Mouse (Mus musculus) forebrain, embryonic 15.5 days (tissue): ENCODE results near the gene Arl4d. TPM values are rescaled to one million over a fixed set of nuclear protein-coding genes. Genes with fewer than 3 reads are reported as not detected.
"Not testable (repeated sequence)": the region's sequence is repeated elsewhere in the genome, so short reads cannot be mapped to it uniquely, and the experiment has no call there.

Experiments used
- ATAC-seq: fragments of 200-750 bp; cut with Nextera tagmentation; replicated peaks from 2 replicates; pipeline ENCODE4 v1.8.0; 2017; ENCODE audit warnings: mild to moderate bottlenecking, moderate TSS enrichment, moderate library complexity
- H3K27ac ChIP-seq: fragments of 300-500 bp; sonication (generic); replicated peaks from 2 replicates; pipeline ENCODE4 v1.5.1; 2015; ENCODE audit warnings: mild to moderate bottlenecking, inconsistent platforms
- H3K27me3 ChIP-seq: fragments of 300-500 bp; sonication (generic); 2 replicates; pipeline ENCODE4 v1.6.1; 2015; ENCODE audit warnings: inconsistent platforms
- H3K36me3 ChIP-seq: fragments of 300-500 bp; sonication (generic); 2 replicates; pipeline ENCODE4 v1.6.1; 2015; ENCODE audit warnings: mild to moderate bottlenecking, inconsistent platforms
- H3K4me1 ChIP-seq: fragments of 300-500 bp; sonication (generic); 2 replicates; pipeline ENCODE4 v1.6.1; 2015; ENCODE audit warnings: inconsistent platforms
- H3K4me2 ChIP-seq: fragments of 300-500 bp; sonication (generic); replicated peaks from 2 replicates; pipeline ENCODE4 v1.6.1; 2015; ENCODE audit warnings: mild to moderate bottlenecking, inconsistent platforms
- H3K4me3 ChIP-seq: fragments of 300-500 bp; sonication (generic); 2 replicates; pipeline ENCODE4 v1.5.1; 2015; ENCODE audit warnings: mild to moderate bottlenecking, inconsistent platforms
- H3K9ac ChIP-seq: fragments of 300-500 bp; sonication (generic); replicated peaks from 2 replicates; pipeline ENCODE4 v1.6.1; 2015; ENCODE audit warnings: mild to moderate bottlenecking, inconsistent platforms
- H3K9me3 ChIP-seq: fragments of 300-500 bp; sonication (generic); 2 replicates; pipeline ENCODE4 v1.6.1; 2016; ENCODE audit warnings: inconsistent platforms
- WGBS: fragments of 180-500 bp; shearing (Covaris S2); methylation state at CpG from one replicate; pipeline ENCODE4 v1.1.7; 2015; ENCODE audit warnings: mixed read lengths; 5-methylcytosine and 5-hydroxymethylcytosine counted together
- polyA plus RNA-seq: library from polyadenylated mRNA; unstranded; fragments of >200 nt; fragmentation: Nextera tagmentation; extraction: Ambion mirVana; gene quantifications from 2 replicates; pipeline ENCODE4 v1.2.1, GENCODE M21; 2015

Arl4d gene
- polyA plus RNA-seq, 1 experiment from 2014 or later, result 45.8 TPM

DNA sequence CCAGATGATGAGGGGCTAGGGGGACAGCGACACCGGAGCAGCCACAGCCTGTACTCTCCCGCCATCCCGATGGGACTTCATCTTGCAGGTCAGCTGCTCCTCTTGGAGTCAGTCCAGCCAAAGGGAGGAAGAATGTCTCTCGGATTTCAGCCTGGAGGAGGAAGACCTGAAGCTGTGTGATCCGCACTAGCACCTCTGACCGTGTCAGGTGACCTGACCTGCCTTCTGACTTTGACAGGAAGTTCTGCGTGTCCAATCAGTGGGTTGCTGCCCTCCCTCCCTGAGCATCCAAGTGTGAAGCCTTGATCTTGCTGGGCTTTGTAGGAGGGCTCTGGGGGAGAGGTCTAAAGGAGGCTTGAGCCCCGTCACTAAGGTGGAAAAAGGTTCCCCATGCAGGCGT, 29.7 kb upstream of the Arl4d start:
- Histone ChIP-seq H3K9me3 (no peaks in the 10 kb centered on the region), H3K36me3 (no peaks in the 10 kb centered on the region), H3K27ac (no peak overlapping the region), H3K4me3 (no peak overlapping the region), H3K9ac (no peak overlapping the region), H3K27me3 (no peaks in the 10 kb centered on the region), H3K4me2 (no peak overlapping the region), H3K4me1 (no peaks in the 10 kb centered on the region)
- ATAC-seq, result no peak
- WGBS, result 86% methylated on average over 10 of the region's 10 CpGs

DNA sequence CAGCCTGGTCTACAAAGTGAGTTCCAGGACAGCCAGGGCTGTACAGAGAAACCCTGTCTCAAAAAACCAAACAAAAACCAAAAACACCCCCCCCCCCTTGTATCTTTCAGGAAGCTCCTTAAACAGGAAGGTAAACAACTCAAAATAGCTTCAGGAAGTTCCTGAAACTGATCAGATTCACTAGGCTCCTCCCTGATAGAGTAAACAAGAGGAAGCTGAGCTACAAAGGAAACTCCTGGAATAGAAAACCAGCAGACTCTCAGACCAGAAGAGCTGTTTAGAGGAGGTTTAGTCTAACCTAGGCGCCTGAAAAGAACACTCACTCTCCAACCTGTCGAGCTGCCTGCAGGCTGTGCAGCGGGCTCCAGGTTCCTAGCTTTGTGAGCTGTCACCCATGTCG, 25.6 kb upstream of the Arl4d start:
- no peak overlapping the region for H3K9ac ChIP-seq
- no peaks in the 10 kb centered on the region for H3K36me3 ChIP-seq
- no peak overlapping the region for H3K4me3 ChIP-seq
- H3K4me2 ChIP-seq, result no peak overlapping the region
- no peaks in the 10 kb centered on the region for H3K9me3 ChIP-seq
- no peak overlapping the region for H3K27ac ChIP-seq
- no peak for ATAC-seq
- no peaks in the 10 kb centered on the region for H3K27me3 ChIP-seq
- 92% methylated on average over 4 of the region's 4 CpGs for WGBS
- peaks cover 15% of the 10 kb centered on the region; the same call in 1 of the 2 replicates for H3K4me1 ChIP-seq

GRCm38 (mm10) chr11:101640857-101641709, 24.3 kb upstream of the Arl4d start:
- not testable (repeated sequence) for H3K27me3 ChIP-seq, H3K9me3 ChIP-seq, H3K36me3 ChIP-seq
- H3K4me3 ChIP-seq, result peak overlapping the region; percentile 41
- 4% methylated on average over 53 of the region's 53 CpGs for WGBS
- peak overlapping the region; percentile 89 for H3K27ac ChIP-seq
- peak overlapping the region; percentile 47 for H3K4me2 ChIP-seq
- peaks cover 15% of the 10 kb centered on the region; the same call in 1 of the 2 replicates for H3K4me1 ChIP-seq
- peak; percentile 76 for ATAC-seq
- peak overlapping the region; percentile 58 for H3K9ac ChIP-seq

DNA sequence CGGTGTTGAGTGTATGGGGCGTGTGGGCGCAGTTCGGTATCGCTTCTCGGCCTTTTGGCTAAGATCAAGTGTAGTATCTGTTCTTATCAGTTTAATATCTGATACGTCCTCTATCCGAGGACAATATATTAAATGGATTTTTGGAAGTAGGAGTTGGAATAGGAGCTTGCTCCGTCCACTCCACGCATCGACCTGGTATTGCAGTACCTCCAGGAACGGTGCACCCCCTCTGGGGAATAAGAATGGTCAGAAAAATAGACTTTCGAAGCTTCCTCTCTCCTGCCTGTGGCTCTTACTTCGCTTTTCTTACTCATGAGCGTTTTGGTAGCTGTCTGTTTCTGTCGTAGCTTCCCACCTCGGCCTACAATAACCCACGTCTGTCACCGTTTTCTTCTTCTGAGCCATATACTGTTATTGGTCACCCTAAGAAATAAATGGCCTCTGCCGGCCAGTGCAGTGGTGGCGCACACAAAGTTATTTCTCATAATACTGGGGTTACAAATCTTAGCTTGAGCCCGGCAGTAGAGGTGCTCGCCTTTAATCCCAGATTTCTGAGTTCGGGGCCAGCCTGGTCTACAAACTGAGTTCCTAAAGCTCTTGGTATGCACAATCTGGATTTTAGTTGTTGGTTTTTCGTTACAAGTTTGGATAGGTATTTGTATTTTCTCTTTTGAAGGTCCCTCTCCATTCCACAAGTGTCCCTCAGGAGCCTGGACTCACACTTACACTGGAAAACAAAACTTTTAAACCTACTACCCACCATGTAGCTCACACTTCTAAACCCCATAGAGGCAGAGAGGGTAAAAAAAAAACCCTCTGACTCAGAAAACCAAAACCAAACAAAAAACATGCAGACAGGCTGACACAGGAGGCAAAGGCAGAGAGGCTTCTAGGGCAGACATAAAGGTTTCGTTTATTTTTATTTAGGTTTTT, 23.4 kb upstream of the Arl4d start:
- peak; percentile 81 for ATAC-seq
- H3K36me3 ChIP-seq, H3K27me3 ChIP-seq, H3K9me3 ChIP-seq: not testable (repeated sequence)
- Histone ChIP-seq H3K27ac (peak overlapping the region; percentile 89), H3K4me3 (peak overlapping the region; percentile 41; the same call in 1 of the 2 replicates), H3K4me2 (peak overlapping the region; percentile 47), H3K9ac (peak overlapping the region; percentile 58), H3K4me1 (peaks cover 18% of the 10 kb centered on the region)
- WGBS, result 7% methylated on average over 13 of the region's 26 CpGs

DNA sequence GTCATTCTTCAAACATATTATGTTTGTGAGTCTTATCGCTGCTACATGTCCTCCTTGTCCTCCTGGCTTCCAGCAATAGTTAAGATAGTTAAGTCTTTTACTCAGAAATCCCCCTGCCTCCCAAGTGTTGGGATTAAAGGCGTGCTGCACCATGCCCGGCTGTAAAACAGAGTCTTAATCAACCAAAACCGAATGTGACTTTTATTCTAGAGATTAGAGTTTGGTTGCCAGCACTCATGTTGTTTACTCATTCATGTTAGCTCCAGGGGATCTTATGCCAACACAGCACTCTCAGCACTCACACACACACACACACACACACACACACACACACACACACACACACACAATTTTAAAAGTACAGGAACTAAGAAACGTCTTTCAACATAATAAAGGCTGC, 22.4 kb upstream of the Arl4d start:
- WGBS, result 40% methylated on average over 5 of the region's 5 CpGs
- ATAC-seq, result no peak
- Histone ChIP-seq H3K4me1 (peaks cover 18% of the 10 kb centered on the region), H3K4me2 (no peak overlapping the region), H3K36me3 (no peaks in the 10 kb centered on the region), H3K27ac (0 out of 2 replicates have a peak overlapping the region, but pooled peaks have one; percentile 4), H3K27me3 (no peaks in the 10 kb centered on the region), H3K9ac (no peak overlapping the region), H3K9me3 (no peaks in the 10 kb centered on the region), H3K4me3 (no peak overlapping the region)

DNA sequence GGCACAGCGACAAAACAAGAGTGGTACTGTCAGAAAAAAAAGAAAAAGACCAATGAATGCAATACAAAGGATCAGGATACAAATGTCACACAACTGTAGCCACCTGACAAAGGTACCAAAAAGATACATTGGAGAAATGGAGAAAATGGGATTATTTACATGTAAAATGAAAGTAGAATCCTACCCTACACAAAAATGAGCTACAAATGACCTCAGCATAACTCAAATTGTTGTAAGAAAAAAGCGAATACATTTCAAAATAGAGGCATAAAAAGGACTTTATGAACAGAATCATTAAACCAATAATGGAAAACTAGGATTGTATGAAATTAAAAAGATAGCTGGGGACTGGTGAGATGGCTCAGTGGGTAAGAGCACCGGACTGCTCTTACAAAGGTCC, 20.8 kb upstream of the Arl4d start:
- Histone ChIP-seq H3K4me2 (no peak overlapping the region), H3K27me3 (no peaks in the 10 kb centered on the region), H3K9me3 (no peaks in the 10 kb centered on the region), H3K9ac (no peak overlapping the region), H3K4me3 (no peak overlapping the region), H3K4me1 (peaks cover 18% of the 10 kb centered on the region), H3K36me3 (no peaks in the 10 kb centered on the region), H3K27ac (peak overlapping the region; percentile 80)
- WGBS, result 58% methylated on average over 3 of the region's 3 CpGs
- no peak for ATAC-seq

- H3K9me3 ChIP-seq, H3K4me3 ChIP-seq: not testable (repeated sequence)
Measured at GRCm38 (mm10) chr11:101645043-101645410, 20.3 kb upstream of the Arl4d start.

DNA sequence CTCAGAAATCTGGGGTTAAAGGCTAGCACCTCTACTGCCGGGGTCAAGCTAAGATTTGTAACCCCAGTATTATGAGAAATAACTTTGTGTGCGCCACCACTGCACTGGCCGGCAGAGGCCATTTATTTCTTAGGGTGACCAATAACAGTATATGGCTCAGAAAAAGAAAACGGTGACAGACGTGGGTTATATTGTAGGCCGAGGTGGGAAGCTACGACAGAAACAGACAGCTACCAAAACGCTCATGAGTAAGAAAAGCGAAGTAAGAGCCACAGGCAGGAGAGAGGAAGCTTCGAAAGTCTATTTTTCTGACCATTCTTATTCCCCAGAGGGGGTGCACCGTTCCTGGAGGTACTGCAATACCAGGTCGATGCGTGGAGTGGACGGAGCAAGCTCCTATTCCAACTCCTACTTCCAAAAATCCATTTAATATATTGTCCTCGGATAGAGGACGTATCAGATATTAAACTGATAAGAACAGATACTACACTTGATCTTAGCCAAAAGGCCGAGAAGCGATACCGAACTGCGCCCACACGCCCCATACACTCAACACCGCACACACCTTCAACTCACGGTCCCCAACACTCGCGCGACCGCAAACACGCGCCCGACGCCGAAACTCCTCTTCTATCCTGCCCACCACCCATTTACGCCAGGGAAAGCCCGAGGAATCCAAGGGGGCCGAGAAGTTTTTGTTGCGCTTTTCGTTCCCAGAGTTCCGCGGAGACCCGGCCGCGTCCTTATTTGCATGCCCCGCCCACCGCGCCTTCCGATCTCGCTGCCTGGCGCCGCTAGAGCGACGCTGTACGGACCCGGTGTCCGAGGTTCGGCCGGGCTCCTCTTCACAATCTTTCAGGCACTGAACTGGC, 19.7 kb upstream of the Arl4d start:
- ATAC-seq, result peak; percentile 85
- H3K27ac ChIP-seq, result peak overlapping the region; percentile 93
- H3K4me1 ChIP-seq, result peaks cover 18% of the 10 kb centered on the region
- H3K4me2 ChIP-seq, result peak overlapping the region; percentile 43
- under 1% methylated on average over 45 of the region's 56 CpGs for WGBS
- H3K9me3 ChIP-seq, H3K36me3 ChIP-seq, H3K27me3 ChIP-seq: not testable (repeated sequence)
- H3K4me3 ChIP-seq, result peak overlapping the region; percentile 39
- peak overlapping the region; percentile 55 for H3K9ac ChIP-seq

More at GRCm38 (mm10) chr11:101645043-101645410, 20.3 kb upstream of the Arl4d start:
- not testable (repeated sequence) for ATAC-seq, H3K27me3 ChIP-seq, H3K9ac ChIP-seq, H3K4me2 ChIP-seq, H3K36me3 ChIP-seq
- peak overlapping the region; percentile 80 for H3K27ac ChIP-seq
- peaks cover 18% of the 10 kb centered on the region for H3K4me1 ChIP-seq
- 0% methylated on average over 4 of the region's 4 CpGs for WGBS

DNA sequence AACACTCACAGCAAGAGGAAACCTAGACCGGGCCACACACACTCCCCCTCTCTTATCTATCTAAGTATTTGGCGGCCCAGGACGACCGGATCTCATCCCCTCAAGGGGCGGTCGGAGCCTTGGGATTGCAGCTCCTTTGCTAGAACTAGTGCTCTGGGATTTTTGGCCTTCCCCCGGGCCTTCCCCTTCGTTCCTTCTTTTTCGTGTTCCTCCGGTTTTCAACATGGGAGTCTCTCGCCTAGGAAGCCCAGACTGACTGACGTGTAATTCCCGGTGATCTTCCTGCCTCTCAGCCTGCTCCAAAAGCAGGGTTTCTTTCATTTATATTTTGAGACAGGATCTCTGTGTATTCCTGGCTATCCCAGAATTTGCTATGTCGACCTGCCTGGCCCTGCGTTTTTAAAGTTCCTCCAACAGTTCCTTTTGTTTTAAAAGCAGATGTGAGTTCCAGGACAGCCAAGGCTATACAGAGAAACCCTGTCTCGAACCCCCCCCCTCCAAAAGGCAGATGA, 19.0 kb upstream of the Arl4d start:
- ATAC-seq, H3K9me3 ChIP-seq, H3K36me3 ChIP-seq, H3K27me3 ChIP-seq: not testable (repeated sequence)
- Histone ChIP-seq H3K4me2 (peak overlapping the region; percentile 43), H3K4me3 (peak overlapping the region; percentile 39), H3K4me1 (peaks cover 15% of the 10 kb centered on the region), H3K9ac (peak overlapping the region; percentile 55), H3K27ac (peak overlapping the region; percentile 93)
- 10% methylated on average over 16 of the region's 16 CpGs for WGBS

GRCm38 (mm10) chr11:101647093-101647492, 18.2 kb upstream of the Arl4d start:
- H3K4me2 ChIP-seq, ATAC-seq, H3K9ac ChIP-seq, H3K36me3 ChIP-seq, H3K27me3 ChIP-seq, H3K27ac ChIP-seq, H3K4me3 ChIP-seq, H3K9me3 ChIP-seq: not testable (repeated sequence)
- WGBS, result 92% methylated on average over 10 of the region's 10 CpGs
- peaks cover 15% of the 10 kb centered on the region for H3K4me1 ChIP-seq

GRCm38 (mm10) chr11:101656356-101656755, 9.0 kb upstream of the Arl4d start:
- no peak for ATAC-seq
- H3K4me2 ChIP-seq, result no peak overlapping the region
- no peaks in the 10 kb centered on the region for H3K36me3 ChIP-seq
- H3K9ac ChIP-seq, result no peak overlapping the region
- no peak overlapping the region for H3K27ac ChIP-seq
- no peaks in the 10 kb centered on the region for H3K9me3 ChIP-seq
- 92% methylated on average over 4 of the region's 4 CpGs for WGBS
- no peak overlapping the region for H3K4me3 ChIP-seq
- H3K4me1 ChIP-seq, result peaks cover 7% of the 10 kb centered on the region; the same call in 1 of the 2 replicates
- H3K27me3 ChIP-seq, result peaks cover 3% of the 10 kb centered on the region; the same call in 1 of the 2 replicates
